8 mouse cellular contexts compared by ENCODE assay signal in genomic region chr16:52451786-52452476, GRCm38 (mm10). TPM values are rescaled to one million over a fixed set of nuclear protein-coding genes. Genes with fewer than 3 reads are reported as not detected.
DNase-seq lines count a peak whose midpoint lies in the region; ATAC-seq and TF ChIP-seq lines count a peak whose summit lies in the region.

No protein-coding gene starts in this region.

- TF ChIP-seq POLR2A in ES-Bruce4 (IDR thresholded peaks at IDR 0.05; ENCODE audit: insufficient read depth, low read length), result no peak

- H3K4me2 ChIP-seq in embryonic facial prominence, embryonic 13.5 days, result peak overlapping the region; percentile 80
- H3K4me2 ChIP-seq in hindbrain, postnatal 0 days (ENCODE audit: low read depth, low read length), result peak overlapping the region; percentile 94
- H3K4me2 ChIP-seq in liver, embryonic 15.5 days, result peak overlapping the region; percentile 63

- TF ChIP-seq EP300 in ES-Bruce4 (IDR thresholded peaks at IDR 0.05; ENCODE audit: insufficient read depth, low read depth, low read length), result no peak

- DNase-seq in layer of hippocampus, adult 11-12 months (ENCODE audit: low spot score), result peak; percentile 19
- no peak for DNase-seq in layer of hippocampus, adult 9-11 months
- peak; percentile 26 for DNase-seq in hindbrain, postnatal 0 days (ENCODE audit: low spot score)
- peak; percentile 18 for DNase-seq in retina, embryonic 14.5 days (ENCODE audit: low spot score)
- DNase-seq in ovary, postnatal 36 days (ENCODE audit: low spot score), result no peak

- no peaks in the 10 kb centered on the region for H3K9me3 ChIP-seq in ES-Bruce4 (replicated peaks; ENCODE audit: control insufficient read depth, insufficient read depth, low read length, poor library complexity, severe bottlenecking)
- H3K9me3 ChIP-seq in embryonic facial prominence, embryonic 13.5 days, result no peaks in the 10 kb centered on the region
- H3K9me3 ChIP-seq in hindbrain, postnatal 0 days (ENCODE audit: low read length), result no peaks in the 10 kb centered on the region
- H3K9me3 ChIP-seq in liver, embryonic 15.5 days (replicated peaks), result no peaks in the 10 kb centered on the region

- H3K36me3 ChIP-seq in ES-Bruce4 (ENCODE audit: control insufficient read depth, insufficient read depth, low read length, poor library complexity, severe bottlenecking), result no peaks in the 10 kb centered on the region
- no peaks in the 10 kb centered on the region for H3K36me3 ChIP-seq in embryonic facial prominence, embryonic 13.5 days
- H3K36me3 ChIP-seq in hindbrain, postnatal 0 days (ENCODE audit: insufficient read depth, low read length), result no peaks in the 10 kb centered on the region
- H3K36me3 ChIP-seq in liver, embryonic 15.5 days (replicated peaks), result no peaks in the 10 kb centered on the region

- no peak for TF ChIP-seq CTCF in ES-Bruce4 (IDR thresholded peaks at IDR 0.05; ENCODE audit: low read depth, low read length)
- no peak for TF ChIP-seq CTCF in hindbrain, postnatal 0 days (IDR thresholded peaks at IDR 0.05; ENCODE audit: low read depth)

- no peaks in the 10 kb centered on the region for H3K4me1 ChIP-seq in ES-Bruce4 (ENCODE audit: control insufficient read depth, insufficient read depth, low read length)
- peaks cover 27% of the 10 kb centered on the region for H3K4me1 ChIP-seq in embryonic facial prominence, embryonic 13.5 days
- no peaks in the 10 kb centered on the region for H3K4me1 ChIP-seq in hindbrain, postnatal 0 days (ENCODE audit: insufficient read depth, low read length)
- peaks cover 4% of the 10 kb centered on the region; the same call in 1 of the 2 replicates for H3K4me1 ChIP-seq in liver, embryonic 15.5 days (replicated peaks)

- no peaks in the 10 kb centered on the region; the same call in none of the 2 replicates for H3K27me3 ChIP-seq in ES-Bruce4 (ENCODE audit: control insufficient read depth, insufficient read depth, low read length, poor library complexity, severe bottlenecking)
- H3K27me3 ChIP-seq in embryonic facial prominence, embryonic 13.5 days, result peaks cover 9% of the 10 kb centered on the region; the same call in 1 of the 2 replicates
- no peaks in the 10 kb centered on the region for H3K27me3 ChIP-seq in hindbrain, postnatal 0 days (ENCODE audit: insufficient read depth, low read length)
- peaks cover 50% of the 10 kb centered on the region for H3K27me3 ChIP-seq in liver, embryonic 15.5 days

- under 1% methylated on average over 23 of the region's 23 CpGs for WGBS in embryonic facial prominence, embryonic 13.5 days
- WGBS in hindbrain, postnatal 0 days, result 0% methylated on average over 23 of the region's 23 CpGs
- WGBS in liver, embryonic 15.5 days (ENCODE audit: insufficient replicate concordance), result 1% methylated on average over 23 of the region's 23 CpGs

- H3K4me3 ChIP-seq in ES-Bruce4 (ENCODE audit: low read depth, low read length), result peak overlapping the region; percentile 58
- peak overlapping the region; percentile 65 for H3K4me3 ChIP-seq in embryonic facial prominence, embryonic 13.5 days
- peak overlapping the region; percentile 53 for H3K4me3 ChIP-seq in hindbrain, postnatal 0 days (ENCODE audit: low read length)
- H3K4me3 ChIP-seq in liver, embryonic 15.5 days (replicated peaks), result peak overlapping the region; percentile 59

- no peak overlapping the region for H3K27ac ChIP-seq in ES-Bruce4 (ENCODE audit: insufficient read depth, low read length)
- H3K27ac ChIP-seq in embryonic facial prominence, embryonic 13.5 days, result no peak overlapping the region
- H3K27ac ChIP-seq in hindbrain, postnatal 0 days, result peak overlapping the region; percentile 82
- H3K27ac ChIP-seq in liver, embryonic 15.5 days (replicated peaks), result peak overlapping the region; percentile 41

- H3K9ac ChIP-seq in ES-Bruce4 (ENCODE audit: low read depth, poor library complexity, severe bottlenecking), result peak overlapping the region; percentile 27; the same call in 1 of the 2 replicates
- peak overlapping the region; percentile 75 for H3K9ac ChIP-seq in embryonic facial prominence, embryonic 13.5 days
- H3K9ac ChIP-seq in hindbrain, postnatal 0 days (replicated peaks; ENCODE audit: low read length), result peak overlapping the region; percentile 59
- peak overlapping the region; percentile 35 for H3K9ac ChIP-seq in liver, embryonic 15.5 days

- 0 out of 2 replicates have a peak, but pooled peaks have one; percentile 4 for ATAC-seq in embryonic facial prominence, embryonic 13.5 days (ENCODE audit: insufficient number of reproducible peaks, insufficient read depth, low FRiP score, low TSS enrichment, low read depth)
- ATAC-seq in hindbrain, postnatal 0 days, result no peak
- ATAC-seq in liver, embryonic 15.5 days (ENCODE audit: insufficient read depth), result no peak

RNA-seq across cellular contexts. Expression of gene Alcam, which starts 1.9 kb away (rescaled TPM):
- 1.3 and 3.0 TPM in 2 replicates for polyA plus RNA-seq in ES-Bruce4 (2011; ENCODE audit: insufficient read depth, insufficient read length, low read depth, missing spikeins)
- polyA plus RNA-seq in embryonic facial prominence, embryonic 13.5 days (2015; fragmentation: Nextera tagmentation; extraction: Ambion mirVana), result 29.1 and 51.2 TPM in 2 replicates
- 106 and 115 TPM in 2 replicates for total RNA-seq in hindbrain, postnatal 0 days (2014; rRNA removed)
- polyA plus RNA-seq in hindbrain, postnatal 0 days (2015; fragmentation: Nextera tagmentation; extraction: Ambion mirVana), result 40.3 and 40.8 TPM in 2 replicates
- polyA plus RNA-seq in liver, embryonic 15.5 days (2015; fragmentation: Nextera tagmentation; extraction: Ambion mirVana), result 6.5 and 6.8 TPM in 2 replicates

Comparison
In these comparisons a context has a peak if more than half of its experiments do, and no peak if none do; other contexts are left out.
1. DNase-seq: peak in layer of hippocampus, adult 11-12 months (single experiment), hindbrain, postnatal 0 days (single experiment) and retina, embryonic 14.5 days (single experiment); none in layer of hippocampus, adult 9-11 months (single experiment) and ovary, postnatal 36 days (single experiment).
2. H3K27ac ChIP-seq: peak in hindbrain, postnatal 0 days (single experiment) and liver, embryonic 15.5 days (single experiment); none in ES-Bruce4 (single experiment) and embryonic facial prominence, embryonic 13.5 days (single experiment).
3. Peak in every context shown above with its lines, with median percentiles within 50 percentile points of each other: H3K4me3 ChIP-seq, H3K9ac ChIP-seq and H3K4me2 ChIP-seq.